Mouse (Mus musculus) G1E (cell line): Measurements from ENCODE around the gene Gabarapl1.

ENCODE experiments used
- CTCF ChIP-seq: IDR thresholded peaks from 2 replicates; pipeline ENCODE4 v1.5.1; 2012; ENCODE audit warnings: low read depth, low read length, inconsistent platforms, mixed read lengths
- GATA1 ChIP-seq: IDR thresholded peaks from 2 replicates; pipeline ENCODE4 v1.6.1; 2012; ENCODE audit warnings: borderline replicate concordance, low read length, inconsistent platforms, mixed read lengths
- POLR2AphosphoS5 ChIP-seq: IDR thresholded peaks from 2 replicates; pipeline ENCODE4 v1.6.1; 2012; ENCODE audit warnings: low read depth, low read length, inconsistent platforms; ENCODE audit not compliant: insufficient replicate concordance

DNA sequence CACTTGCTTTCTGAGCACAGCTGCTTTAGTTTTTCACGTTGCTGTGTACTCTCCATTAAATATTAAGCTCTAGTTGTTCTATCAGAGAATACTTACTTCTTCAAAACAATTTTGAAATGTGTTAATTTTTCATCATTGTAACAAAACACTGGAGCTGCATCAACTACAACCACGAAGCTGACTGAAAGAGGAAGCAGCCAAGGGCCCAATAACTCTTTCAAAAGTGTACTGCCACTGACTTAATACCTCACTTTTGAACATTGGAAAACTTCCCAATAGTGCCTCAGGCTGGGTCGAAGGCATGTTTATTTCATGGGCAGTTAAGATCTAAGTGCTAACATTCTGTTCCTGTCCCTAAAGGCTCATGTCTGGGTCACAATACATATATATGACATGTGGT, 15.0 kb downstream of the Gabarapl1 start:
- TF ChIP-seq CTCF (no peak), GATA1 (no peak), POLR2AphosphoS5 (no peak)
